Mouse (Mus musculus): ENCODE data around the gene Lpar5. TPM values are rescaled to one million over a fixed set of nuclear protein-coding genes. Genes with fewer than 3 reads are reported as not detected.
"Not testable (repeated sequence)": the region's sequence is repeated elsewhere in the genome, so short reads cannot be mapped to it uniquely, and the experiment has no call there.

Lpar5 gene
- total RNA-seq (2021): under 1 TPM in 1 of 2 experiments, not detected in 1; 0.24 TPM

- intact Hi-C loops (cut with DNase I): no loop called here
- no peak for DNase-seq
Measured at GRCm38 (mm10) chr6:125067571-125067995, at the start of gene Lpar5. TSS of gene Lpar5 (plus strand) at chr6:125067920.

- DNase-seq: peak; percentile 39 to 61
- intact Hi-C loops (cut with DNase I): loop anchor here (5.0 kb wide), 1 partner anchor 128 kb away; no protein-coding TSS in a partner anchor
Measured at GRCm38 (mm10) chr6:125030532-125030931, 37.2 kb upstream of the Lpar5 start.

- intact Hi-C loops (cut with DNase I): loop anchor here (5.0 kb wide), 1 partner anchor 129 kb away; no protein-coding TSS in a partner anchor
- DNase-seq: no peak
Measured at GRCm38 (mm10) chr6:125031604-125032003, 36.1 kb upstream of the Lpar5 start.

- no peak for DNase-seq
- intact Hi-C loops (cut with DNase I): loop anchor here (1.0 to 2.0 kb wide), 2 partner anchors 29 to 74 kb away; partner anchors contain the start of genes Cops7a and Zfp384
Measured at GRCm38 (mm10) chr6:125038666-125039065, 29.1 kb upstream of the Lpar5 start.

- DNase-seq: no peak
- intact Hi-C loops (cut with DNase I): loop anchor here (1.0 to 2.0 kb wide), 2 partner anchors 30 to 74 kb away; partner anchors contain the start of genes Cops7a and Zfp384
Measured at GRCm38 (mm10) chr6:125039131-125039530, 28.6 kb upstream of the Lpar5 start.

GRCm38 (mm10) chr6:125039533-125040153 is 28.1 kb upstream of the Lpar5 start, which contains the start of gene Ing4:
TSS of gene Ing4 (plus strand) at chr6:125039760.
- DNase-seq: peak; percentile 87 to 90
- intact Hi-C loops (cut with DNase I): loop anchor here (1.0 to 5.0 kb wide), 3 partner anchors 30 to 327 kb away; partner anchors contain the start of genes Cops7a, Emg1, Phb2 and Zfp384

- intact Hi-C loops (cut with DNase I): loop anchor here (5.0 kb wide), 1 partner anchor 328 kb away; the partner anchor contains the start of genes Emg1 and Phb2
- no peak for DNase-seq
Measured at GRCm38 (mm10) chr6:125040221-125040620, 27.5 kb upstream of the Lpar5 start.

GRCm38 (mm10) chr6:125041047-125041446 is 26.7 kb upstream of the Lpar5 start:
- no peak for DNase-seq
- intact Hi-C loops (cut with DNase I): loop anchor here (5.0 kb wide), 1 partner anchor 329 kb away; the partner anchor contains the start of genes Emg1 and Phb2

GRCm38 (mm10) chr6:125042081-125042480 is 25.6 kb upstream of the Lpar5 start:
- DNase-seq: no peak
- intact Hi-C loops (cut with DNase I): loop anchor here (5.0 kb wide), 1 partner anchor 330 kb away; the partner anchor contains the start of genes Emg1 and Phb2

- intact Hi-C loops (cut with DNase I): loop anchor here (1.0 to 2.0 kb wide), 2 partner anchors 36 to 224 kb away; no protein-coding TSS in a partner anchor
- peak; percentile 79 to 84 for DNase-seq
Measured at GRCm38 (mm10) chr6:125046691-125047090, 21.0 kb upstream of the Lpar5 start.

- intact Hi-C loops (cut with DNase I): no loop called here
Measured at GRCm38 (mm10) chr6:125049678-125050077, 18.0 kb upstream of the Lpar5 start, which contains the start of gene Acrbp. TSS of gene Acrbp (plus strand) at chr6:125049689.

GRCm38 (mm10) chr6:125051237-125051636 is 16.5 kb upstream of the Lpar5 start:
- no peak for DNase-seq

More at GRCm38 (mm10) chr6:125049678-125050077, 18.0 kb upstream of the Lpar5 start, which contains the start of gene Acrbp:
- DNase-seq: no peak

GRCm38 (mm10) chr6:125061493-125061892 is 6.2 kb upstream of the Lpar5 start:
- intact Hi-C loops (cut with DNase I): no loop called here
- no peak for DNase-seq

More at GRCm38 (mm10) chr6:125051237-125051636, 16.5 kb upstream of the Lpar5 start:
- intact Hi-C loops (cut with DNase I): no loop called here

- DNase-seq: no peak
- intact Hi-C loops (cut with DNase I): no loop called here
Measured at GRCm38 (mm10) chr6:125062511-125062910, 5.2 kb upstream of the Lpar5 start.

GRCm38 (mm10) chr6:125063906-125064305 is 3.8 kb upstream of the Lpar5 start:
- DNase-seq: no peak
- intact Hi-C loops (cut with DNase I): no loop called here

GRCm38 (mm10) chr6:125065223-125065622 is 2.5 kb upstream of the Lpar5 start:
- DNase-seq; intact Hi-C loops (cut with DNase I): not testable (repeated sequence)

- DNase-seq: no peak
- intact Hi-C loops (cut with DNase I): no loop called here
Measured at GRCm38 (mm10) chr6:125071170-125071895, 3.6 kb downstream of the Lpar5 start.

GRCm38 (mm10) chr6:125071896-125072279 is 4.2 kb downstream of the Lpar5 start:
- intact Hi-C loops (cut with DNase I): no loop called here

GRCm38 (mm10) chr6:125073825-125074224 is 6.1 kb downstream of the Lpar5 start:
- intact Hi-C loops (cut with DNase I): no loop called here
- no peak for DNase-seq

More at GRCm38 (mm10) chr6:125071896-125072279, 4.2 kb downstream of the Lpar5 start:
- no peak for DNase-seq

- no peak for DNase-seq
- intact Hi-C loops (cut with DNase I): no loop called here
Measured at GRCm38 (mm10) chr6:125081394-125081793, 13.7 kb downstream of the Lpar5 start.
